Mouse (Mus musculus) embryo, embryonic 9.5 days (tissue): ENCODE data around the gene Mid1.
A peak's percentile ranks its signal among the peaks of the same experiment; 100 is the strongest.

ENCODE experiments used
- DNase-seq: peaks from one replicate; pipeline ENCODE4 v3.0.0-alpha.2; 2017; ENCODE audit errors: extremely low spot score

The Mid1 gene

GRCm38 (mm10) chrX:169813673-169814072 is 128.7 kb downstream of the Mid1 start:
- no peak for DNase-seq

GRCm38 (mm10) chrX:169826947-169827346 is 141.9 kb downstream of the Mid1 start:
- peak; percentile 15 for DNase-seq

GRCm38 (mm10) chrX:169827720-169828119 is 142.7 kb downstream of the Mid1 start:
- no peak for DNase-seq

GRCm38 (mm10) chrX:169828136-169828535 is 143.1 kb downstream of the Mid1 start:
- DNase-seq: peak; percentile 28

- DNase-seq: peak; percentile 20
Measured at GRCm38 (mm10) chrX:169830052-169830451, 145.1 kb downstream of the Mid1 start.

GRCm38 (mm10) chrX:169837947-169838649 is 153.1 kb downstream of the Mid1 start:
- no peak for DNase-seq

GRCm38 (mm10) chrX:169838650-169838971 is 153.6 kb downstream of the Mid1 start:
- no peak for DNase-seq

- DNase-seq: no peak
Measured at GRCm38 (mm10) chrX:169843267-169843666, 158.3 kb downstream of the Mid1 start.

- peak; percentile 19 for DNase-seq
Measured at GRCm38 (mm10) chrX:169844150-169844772, 159.3 kb downstream of the Mid1 start.

- DNase-seq: no peak
Measured at GRCm38 (mm10) chrX:169846187-169846586, 161.2 kb downstream of the Mid1 start.

- DNase-seq: no peak
Measured at GRCm38 (mm10) chrX:169861194-169861720, 176.3 kb downstream of the Mid1 start.

- DNase-seq: no peak
Measured at GRCm38 (mm10) chrX:169862440-169862839, 177.4 kb downstream of the Mid1 start.

- DNase-seq: no peak
Measured at GRCm38 (mm10) chrX:169862848-169863247, 177.8 kb downstream of the Mid1 start.

GRCm38 (mm10) chrX:169863841-169864240 is 178.8 kb downstream of the Mid1 start:
- no peak for DNase-seq

- no peak for DNase-seq
Measured at GRCm38 (mm10) chrX:169868223-169868622, 183.2 kb downstream of the Mid1 start.

GRCm38 (mm10) chrX:169874475-169874874 is 189.5 kb downstream of the Mid1 start:
- DNase-seq: no peak

- DNase-seq: peak; percentile 72
Measured at GRCm38 (mm10) chrX:169879481-169880362, 194.7 kb downstream of the Mid1 start.

- no peak for DNase-seq
Measured at GRCm38 (mm10) chrX:169880363-169880711, 195.3 kb downstream of the Mid1 start.

GRCm38 (mm10) chrX:169880826-169881225 is 195.8 kb downstream of the Mid1 start:
- no peak for DNase-seq

GRCm38 (mm10) chrX:169881253-169882219 is 196.5 kb downstream of the Mid1 start:
- DNase-seq: no peak

GRCm38 (mm10) chrX:169882220-169882609 is 197.2 kb downstream of the Mid1 start:
- DNase-seq: no peak
